Mouse (Mus musculus): ENCODE results near the gene Wnt5a.

Gene Wnt5a

DNA sequence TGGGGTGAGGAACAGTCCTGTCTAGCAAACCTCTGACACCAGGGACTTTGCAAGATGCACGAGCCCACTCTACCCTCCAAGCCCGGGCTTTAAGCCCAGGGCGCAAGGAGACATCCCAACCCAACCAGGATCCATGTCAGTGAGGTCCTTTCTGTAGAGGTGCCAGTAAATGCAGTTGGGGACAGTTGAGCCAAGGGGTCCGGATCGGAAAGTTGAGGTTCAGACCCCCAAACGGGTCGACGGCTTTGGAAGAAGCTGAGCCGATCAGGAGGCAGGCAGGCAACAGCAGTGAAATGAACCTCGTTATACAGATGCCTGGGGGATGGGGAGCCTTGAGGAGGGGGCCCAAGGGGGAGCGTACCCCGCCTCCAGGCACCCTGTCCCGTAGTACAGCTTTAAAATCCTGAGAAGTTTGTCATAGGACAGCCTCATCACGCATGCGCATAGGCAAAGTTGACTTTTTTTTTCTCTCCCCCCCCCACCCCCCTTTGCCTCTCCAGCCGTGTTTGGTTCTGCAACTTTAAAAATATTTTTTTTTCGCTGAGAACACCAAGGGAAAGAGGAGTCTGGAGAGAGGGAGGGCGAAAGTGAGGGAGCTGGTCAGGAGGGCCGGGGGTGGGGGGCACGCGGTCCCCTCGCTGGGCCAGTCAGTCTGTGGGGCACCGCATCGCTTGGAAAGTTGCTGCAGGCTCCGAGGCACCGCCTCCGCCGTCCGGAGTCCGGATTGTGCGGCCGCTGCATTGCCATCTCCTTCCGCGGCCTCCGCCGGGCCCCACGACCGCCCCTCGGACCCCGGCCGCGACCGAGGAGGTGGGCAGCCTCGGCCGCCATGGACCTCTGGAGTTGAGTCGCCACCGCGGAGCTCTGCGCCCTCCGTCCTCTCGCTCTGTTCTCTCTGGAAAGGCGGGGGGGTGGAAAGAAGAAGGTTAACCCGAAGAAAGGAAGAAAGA, at the start of gene Wnt5a:
Gene Wnt5a (plus strand): TSS at position 650 of the 950 bp plus-strand sequence.
- DNase-seq (ENCODE audit: low spot score in 2 of 2), result peak in 1 of 2 experiments; percentile 60

DNA sequence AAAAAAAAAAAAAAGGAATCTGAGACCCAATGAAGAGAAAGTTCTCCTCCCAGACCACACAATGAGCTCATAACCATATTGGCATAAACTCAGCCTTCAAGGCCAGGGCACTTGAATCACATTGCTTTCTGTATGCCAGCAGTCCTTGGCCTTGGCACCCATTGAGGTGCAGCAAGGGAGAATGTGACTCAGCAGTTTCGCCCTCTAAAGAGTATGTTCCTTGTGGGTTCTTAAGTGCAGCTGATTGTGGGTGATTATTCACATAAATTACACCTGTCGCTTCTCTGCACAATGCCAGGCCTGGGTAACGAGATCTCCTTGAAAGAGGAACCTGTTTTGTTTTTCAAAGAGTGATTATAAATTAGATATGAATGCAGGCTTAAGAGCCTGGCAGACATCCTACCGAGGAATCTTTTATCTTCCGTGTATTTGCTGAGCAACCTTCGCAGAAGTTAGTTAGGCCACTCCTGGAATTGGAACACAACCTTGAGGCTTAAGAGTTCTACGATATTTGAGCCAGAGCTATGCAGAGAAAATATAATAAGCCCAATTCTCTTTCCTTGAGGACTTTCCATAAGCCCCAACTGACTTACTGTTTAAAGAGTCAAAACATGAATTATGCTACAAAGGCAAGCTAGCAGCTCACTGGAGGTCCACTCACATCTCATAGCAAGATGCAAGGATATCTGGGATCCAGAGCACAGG, 48.0 kb upstream of the Wnt5a start:
- DNase-seq (ENCODE audit: low spot score in 2 of 2), result no peak

DNA sequence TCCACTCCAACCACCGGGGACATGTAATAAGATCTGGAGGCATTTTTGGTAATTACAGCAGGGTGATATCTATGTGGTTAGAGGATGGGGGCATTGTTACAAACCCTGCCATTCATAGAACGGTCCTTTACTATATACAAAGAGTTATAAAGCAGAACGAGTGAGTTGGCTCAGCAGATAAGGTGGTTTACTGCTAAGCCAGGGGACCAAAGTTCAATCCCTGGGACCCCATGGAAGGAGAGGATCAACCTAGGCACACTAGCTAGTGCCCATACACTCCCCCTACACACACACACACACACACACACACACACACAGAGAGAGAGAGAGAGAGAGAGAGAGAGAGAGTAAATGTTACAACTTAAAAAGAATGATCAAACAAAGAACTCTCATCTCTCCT, 47.1 kb upstream of the Wnt5a start:
- no peak for DNase-seq (ENCODE audit: low spot score in 2 of 2)

DNA sequence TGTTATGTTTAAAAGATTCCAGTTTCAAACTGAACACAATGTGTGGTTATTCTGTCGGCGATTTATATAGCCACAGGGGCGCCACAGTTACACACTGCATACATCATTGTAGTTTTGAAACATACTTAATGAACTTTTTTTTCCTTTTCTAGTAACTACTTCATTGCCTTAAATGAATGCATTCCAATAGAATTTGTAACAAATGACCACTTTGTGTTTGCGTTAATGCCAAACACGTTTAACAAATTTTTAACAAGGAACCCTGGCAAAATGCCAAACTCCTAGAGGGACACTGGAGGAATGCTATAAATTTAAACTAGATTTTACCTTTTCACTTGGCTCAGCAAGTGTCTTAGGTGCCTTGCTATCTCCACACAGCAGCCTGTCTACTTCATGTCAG, 36.6 kb upstream of the Wnt5a start:
- no peak for DNase-seq (ENCODE audit: low spot score in 2 of 2)

DNA sequence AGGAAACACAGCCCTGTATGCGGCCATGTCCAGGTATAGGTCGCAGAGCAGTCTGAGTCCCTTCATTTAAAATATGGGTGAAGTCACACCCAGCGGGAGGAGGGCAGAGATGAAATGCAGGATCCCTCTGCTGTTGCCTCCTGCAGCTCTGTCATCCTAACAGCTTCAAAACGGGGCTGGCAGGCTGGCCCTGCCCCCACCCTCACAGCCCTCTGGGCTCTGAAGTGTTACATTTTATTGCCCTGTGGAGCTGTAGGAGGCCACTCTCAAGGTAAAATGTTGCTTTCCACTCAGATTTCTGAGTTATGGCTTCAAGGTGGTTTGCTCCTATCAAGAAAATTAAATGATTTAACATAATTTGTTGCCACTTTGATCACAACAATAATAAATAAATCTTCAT, 34.9 kb upstream of the Wnt5a start:
- no peak for DNase-seq (ENCODE audit: low spot score in 2 of 2)

DNA sequence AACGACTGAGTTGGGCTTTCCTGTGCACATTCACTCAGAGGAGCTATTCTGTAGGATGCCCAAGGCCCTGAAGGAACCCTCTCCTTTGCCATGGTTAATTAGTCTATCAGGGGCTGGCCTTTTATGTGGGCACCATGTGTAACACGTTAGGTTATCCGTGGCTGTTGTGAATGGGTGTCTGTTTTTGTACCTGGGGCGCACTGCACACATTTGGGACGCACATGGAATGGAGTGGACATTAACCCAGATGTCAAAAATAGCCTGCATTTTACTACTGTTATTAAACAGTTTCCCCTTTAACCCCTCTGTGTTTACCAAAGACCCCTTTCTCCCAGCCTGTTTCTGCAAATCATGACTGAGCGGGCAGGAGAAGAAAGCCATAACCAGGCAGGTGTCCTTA, 34.3 kb upstream of the Wnt5a start:
- no peak for DNase-seq (ENCODE audit: low spot score in 2 of 2)

DNA sequence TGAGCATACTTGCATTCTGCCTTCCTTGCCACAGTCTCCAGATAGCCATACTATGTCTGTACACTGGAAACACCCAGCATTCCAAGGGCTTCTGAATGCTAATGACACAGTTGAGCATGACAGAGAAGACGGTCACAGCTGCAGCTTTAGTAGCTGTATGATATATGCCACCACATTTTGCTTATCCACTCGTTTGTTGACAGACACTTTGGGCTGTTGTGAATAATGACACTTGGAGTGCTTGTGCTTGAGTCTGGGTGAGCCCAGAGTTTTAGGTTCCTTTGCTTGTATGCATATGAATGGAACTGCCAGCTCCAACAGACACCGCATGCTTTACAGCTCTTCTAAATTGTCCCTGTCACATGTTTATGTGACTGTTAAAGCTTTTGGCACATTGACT, 29.5 kb upstream of the Wnt5a start:
- DNase-seq (ENCODE audit: low spot score in 2 of 2), result no peak

DNA sequence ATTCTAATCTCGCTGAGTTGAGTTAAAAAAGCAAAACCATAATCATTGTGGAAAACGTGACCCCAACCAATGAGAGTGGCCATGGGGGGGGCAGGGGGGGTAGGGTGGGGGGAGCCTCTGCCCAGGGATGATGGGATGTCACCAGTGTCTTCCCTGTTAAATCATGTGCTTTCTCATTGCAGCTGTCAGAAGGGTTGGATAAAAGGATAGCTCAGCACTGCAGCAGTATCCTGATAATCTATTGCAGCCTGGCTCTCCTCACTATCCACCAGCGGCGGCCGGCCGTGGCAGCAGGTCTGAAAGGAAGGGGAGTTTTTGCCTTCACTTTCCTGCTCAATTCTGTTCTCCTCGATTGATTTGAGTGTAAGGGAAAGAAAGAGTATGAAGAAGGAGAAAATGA, 29.1 kb upstream of the Wnt5a start:
- DNase-seq (ENCODE audit: low spot score in 2 of 2), result no peak

DNA sequence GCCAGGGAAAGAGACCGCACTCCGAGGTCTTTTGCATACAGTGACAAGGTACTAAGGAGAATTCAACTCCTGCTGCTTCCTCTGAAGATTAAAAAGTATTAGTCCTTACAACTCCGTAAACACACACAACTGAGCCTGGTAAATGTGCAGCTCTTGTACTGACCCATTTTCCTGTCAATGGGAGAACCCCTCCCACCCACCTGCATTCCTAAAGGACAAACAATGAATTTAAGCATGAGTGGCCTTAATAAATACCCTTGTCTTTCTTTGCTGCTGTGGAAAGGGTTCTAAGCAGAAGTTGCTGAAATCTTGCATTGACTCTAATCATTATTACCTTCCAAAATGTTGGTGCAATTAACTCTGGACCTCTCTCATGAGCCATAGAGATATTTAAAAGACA, 27.8 kb upstream of the Wnt5a start:
- no peak for DNase-seq (ENCODE audit: low spot score in 2 of 2)

DNA sequence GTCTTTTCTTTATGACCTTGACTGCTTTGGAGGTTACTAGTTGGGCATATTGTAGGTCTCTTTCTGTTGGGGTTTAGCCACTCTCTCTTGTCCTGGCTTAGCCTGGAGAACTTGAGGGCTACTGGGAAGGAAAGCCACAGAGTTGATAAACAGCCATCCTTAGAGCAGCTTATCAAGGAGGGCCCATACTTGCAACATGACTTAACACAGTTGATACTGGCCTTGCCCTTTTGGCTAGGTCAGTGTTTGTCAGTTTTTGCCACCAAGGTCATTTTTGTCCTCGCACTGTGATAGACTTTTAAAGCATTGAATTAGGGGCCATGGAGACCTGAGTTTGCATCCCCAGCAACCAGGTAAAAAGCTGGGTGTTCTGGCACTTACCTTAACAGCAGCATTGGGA, 23.7 kb upstream of the Wnt5a start:
- no peak for DNase-seq (ENCODE audit: low spot score in 2 of 2)

DNA sequence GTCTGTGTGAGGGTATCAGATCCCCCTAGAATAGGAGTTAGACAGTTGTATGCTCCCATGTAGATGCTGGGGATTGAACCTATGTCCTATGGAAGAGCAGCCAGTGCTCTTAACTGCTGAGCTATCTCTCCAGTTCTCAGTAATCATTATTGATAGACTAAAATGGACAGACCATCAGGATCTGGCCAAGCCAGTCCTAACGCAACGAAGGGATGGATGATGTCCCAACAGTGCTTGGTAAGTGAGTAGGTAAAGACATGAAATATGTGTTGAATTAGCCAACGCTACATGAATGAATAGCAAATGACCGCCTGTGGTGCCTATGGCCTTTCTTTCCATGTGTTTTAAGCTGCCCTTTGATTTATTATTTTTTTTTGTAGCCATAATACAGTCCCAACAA, 10.7 kb upstream of the Wnt5a start:
- no peak for DNase-seq (ENCODE audit: low spot score in 2 of 2)

DNA sequence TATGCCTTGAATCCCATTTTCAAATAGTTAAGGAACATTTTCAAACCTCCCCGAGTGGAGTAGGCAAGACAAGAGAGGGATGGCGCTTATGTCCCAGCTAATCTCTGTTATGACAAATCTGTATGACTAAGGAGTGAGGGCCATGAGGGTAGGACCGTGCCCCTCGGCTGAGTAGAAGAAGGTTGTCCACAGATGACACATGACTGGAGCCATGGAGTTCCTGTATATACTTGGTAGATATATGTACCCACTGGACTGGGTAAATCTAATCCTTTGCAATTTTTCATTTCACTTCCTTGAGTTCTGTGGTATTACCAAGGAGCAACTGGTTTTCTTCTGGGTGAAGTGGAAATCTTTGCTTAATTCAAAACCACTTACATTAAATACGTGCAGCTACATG, 10.3 kb upstream of the Wnt5a start:
- no peak for DNase-seq (ENCODE audit: low spot score in 2 of 2)

DNA sequence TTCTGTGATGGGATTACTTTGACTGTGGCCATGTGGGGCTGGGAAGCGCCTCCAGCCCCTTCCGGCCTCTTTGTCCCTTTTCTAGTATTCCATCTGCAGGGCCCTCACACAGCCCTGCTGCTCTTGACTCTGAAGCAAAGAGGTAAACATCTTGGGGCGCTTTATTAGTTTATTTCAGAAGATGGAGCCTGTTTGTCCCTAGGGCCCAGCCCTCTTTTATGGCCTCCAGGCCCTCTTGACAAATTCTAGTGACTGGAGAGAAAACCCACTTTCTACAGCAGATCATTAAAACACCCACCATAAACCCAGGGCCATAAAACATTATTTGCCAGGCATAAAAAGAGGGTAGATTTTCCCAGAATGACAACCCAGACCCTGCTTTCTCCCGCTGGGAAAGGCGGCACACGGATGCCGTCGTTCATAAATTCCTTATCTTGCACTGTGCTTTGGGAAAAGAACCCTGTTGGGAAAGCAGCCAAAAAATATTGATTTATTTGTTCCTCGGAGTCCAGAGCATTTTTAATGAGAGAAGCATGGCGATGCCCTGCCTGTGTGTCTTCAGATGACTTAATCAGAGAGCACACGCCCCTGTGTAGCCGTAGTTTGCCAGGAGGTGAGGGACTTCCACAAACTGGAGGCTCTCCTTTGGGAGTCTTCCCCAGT, 3.2 kb upstream of the Wnt5a start:
- DNase-seq (ENCODE audit: low spot score in 2 of 2), result no peak

DNA sequence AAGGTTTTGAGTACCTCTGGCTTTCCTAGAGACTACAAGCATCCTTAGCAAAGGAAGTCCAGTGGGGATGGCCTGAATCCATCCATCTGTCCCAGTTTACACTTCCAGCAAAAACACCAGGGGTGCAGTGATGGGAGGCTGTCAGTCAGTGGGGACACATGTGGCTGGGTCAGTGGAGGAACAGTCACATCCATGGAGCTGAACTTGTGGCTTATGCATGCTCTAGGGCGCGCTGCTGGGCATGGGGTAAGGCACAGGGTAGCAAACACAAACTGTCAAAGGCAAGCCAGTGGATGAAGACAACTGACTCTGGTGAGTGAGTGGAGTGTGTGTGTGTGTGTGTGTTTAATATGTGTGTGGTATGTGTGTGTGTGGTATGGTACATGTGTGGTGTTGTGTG, 1.3 kb upstream of the Wnt5a start:
- DNase-seq (ENCODE audit: low spot score in 2 of 2), result no peak

DNA sequence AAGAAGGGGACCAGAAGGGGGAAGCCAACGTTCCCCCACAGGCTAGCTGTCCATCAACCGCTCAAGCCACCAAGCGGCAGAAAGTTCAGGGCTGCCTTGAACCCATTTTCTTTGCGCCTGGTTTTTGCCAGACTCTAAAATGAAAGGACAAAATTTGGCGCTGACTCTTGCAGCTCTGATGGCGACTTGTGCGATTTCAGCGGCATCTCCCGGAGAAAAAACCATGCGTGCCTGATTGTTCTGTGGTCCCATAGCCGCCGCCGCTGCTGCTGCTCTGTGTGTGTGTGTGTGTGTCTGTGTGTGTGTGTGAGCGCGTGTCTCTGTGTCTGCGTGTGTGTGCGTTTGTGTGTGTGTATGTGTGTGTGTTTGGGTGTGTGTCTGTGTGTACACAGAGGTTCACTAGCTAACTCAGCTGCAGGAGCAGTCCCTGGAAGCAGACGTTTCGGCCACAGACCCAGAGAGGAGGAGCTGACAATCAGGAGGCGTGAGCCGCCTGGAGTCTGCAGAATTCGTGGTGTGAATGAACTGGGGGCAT, 568 bp downstream of the Wnt5a start:
- peak in 1 of 2 experiments; percentile 48 for DNase-seq (ENCODE audit: low spot score in 2 of 2)

DNA sequence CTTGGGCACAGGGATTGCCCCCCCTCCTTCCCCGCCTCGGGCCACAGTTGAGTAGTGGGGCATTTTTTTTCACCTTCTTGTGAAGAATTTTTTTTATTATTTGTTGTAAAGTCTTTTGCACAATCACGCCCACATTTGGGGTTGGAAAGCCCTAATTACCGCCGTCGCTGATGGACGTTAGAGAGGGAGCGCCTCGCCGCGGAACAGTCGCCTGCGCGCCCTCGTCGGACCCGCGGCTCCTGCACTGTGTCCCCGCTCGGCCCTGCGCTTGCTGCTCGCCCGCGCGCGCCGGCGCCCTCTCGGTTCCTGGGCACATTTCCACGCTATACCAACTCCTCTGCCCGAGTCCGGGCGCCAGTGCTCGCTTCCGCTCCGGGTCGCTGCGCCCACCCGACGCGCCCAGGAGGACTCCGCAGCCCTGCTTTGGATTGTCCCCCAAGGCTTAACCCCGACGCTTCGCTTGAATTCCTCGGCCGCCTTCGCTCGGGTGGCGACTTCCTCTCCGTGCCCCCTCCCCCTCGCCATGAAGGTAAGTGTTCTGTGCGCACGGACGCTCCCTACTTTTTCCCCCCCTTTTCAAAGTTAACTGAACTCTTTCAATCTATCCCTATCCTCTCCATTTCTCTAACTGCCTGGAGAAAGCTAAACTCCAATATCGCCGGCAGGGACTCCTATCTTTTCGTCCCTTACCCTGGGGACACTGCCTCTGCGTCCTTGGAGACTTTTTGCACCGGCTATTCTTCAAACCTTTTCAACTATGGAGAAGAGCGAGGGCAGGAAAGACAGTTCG, 1.2 kb downstream of the Wnt5a start:
- no peak for DNase-seq (ENCODE audit: low spot score in 2 of 2)

DNA sequence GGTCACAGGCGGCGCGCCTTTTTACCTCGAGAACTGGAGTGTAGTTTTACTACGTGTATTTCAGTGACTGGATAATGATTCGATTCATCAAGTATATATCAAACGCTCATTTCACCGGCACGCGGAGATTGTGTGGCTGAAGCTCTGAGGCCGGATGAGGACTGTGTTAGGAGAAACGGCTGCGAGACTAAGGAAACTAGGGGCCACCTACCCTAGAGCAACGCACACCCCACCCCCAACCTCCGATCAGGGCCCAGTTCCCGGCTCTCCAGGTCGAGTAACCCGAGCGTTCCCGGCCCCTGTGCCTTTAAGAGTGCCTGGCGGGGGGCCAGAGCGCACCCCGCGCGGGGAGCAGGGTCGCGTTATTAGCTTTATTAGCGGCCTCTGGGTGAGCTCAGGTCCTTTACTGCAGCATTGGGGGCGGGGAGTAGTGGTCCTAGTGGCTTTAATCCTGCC, 1.9 kb downstream of the Wnt5a start:
- peak; percentile 57 to 71 for DNase-seq (ENCODE audit: low spot score in 2 of 2)

DNA sequence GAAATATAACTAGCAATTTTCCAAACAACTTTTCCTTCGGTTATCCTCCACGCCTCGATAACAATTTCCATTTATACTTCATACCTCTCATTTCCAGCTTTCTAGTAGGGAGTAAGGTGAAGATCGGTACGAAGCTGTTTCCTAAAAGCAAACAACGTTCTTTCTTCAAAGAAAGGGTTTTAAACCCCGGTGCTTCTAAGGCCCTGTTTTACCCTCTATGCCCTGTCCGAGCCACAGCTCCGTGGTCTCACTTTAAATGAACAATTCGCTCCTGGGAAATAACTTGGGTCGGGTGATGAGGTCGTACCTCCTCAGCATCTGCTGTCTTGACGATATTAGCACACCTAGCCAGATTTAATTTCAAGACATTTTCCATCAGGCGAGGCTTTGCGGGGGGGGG, 2.5 kb downstream of the Wnt5a start:
- DNase-seq (ENCODE audit: low spot score in 2 of 2), result no peak

DNA sequence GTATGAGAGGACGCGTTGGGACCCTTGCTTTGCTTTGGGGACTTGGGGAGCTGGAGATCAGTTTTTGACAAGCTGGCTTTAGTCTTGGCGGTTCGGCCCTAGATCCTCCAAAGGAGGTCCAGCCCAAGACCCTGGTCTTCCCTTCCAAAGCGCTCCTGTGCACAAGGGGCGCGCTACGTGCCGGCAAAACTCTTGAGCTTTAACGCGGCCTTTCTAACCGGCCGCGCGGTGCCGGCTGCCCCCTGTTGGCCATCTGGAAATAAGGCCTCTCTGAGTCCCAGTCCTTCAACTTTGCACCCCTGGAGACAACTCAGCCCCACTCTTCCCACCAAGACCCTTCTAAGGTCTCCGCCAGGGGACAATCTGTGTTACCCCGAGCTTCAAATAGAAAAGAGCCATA, 2.9 kb downstream of the Wnt5a start:
- peak; percentile 68 to 79 for DNase-seq (ENCODE audit: low spot score in 2 of 2)

DNA sequence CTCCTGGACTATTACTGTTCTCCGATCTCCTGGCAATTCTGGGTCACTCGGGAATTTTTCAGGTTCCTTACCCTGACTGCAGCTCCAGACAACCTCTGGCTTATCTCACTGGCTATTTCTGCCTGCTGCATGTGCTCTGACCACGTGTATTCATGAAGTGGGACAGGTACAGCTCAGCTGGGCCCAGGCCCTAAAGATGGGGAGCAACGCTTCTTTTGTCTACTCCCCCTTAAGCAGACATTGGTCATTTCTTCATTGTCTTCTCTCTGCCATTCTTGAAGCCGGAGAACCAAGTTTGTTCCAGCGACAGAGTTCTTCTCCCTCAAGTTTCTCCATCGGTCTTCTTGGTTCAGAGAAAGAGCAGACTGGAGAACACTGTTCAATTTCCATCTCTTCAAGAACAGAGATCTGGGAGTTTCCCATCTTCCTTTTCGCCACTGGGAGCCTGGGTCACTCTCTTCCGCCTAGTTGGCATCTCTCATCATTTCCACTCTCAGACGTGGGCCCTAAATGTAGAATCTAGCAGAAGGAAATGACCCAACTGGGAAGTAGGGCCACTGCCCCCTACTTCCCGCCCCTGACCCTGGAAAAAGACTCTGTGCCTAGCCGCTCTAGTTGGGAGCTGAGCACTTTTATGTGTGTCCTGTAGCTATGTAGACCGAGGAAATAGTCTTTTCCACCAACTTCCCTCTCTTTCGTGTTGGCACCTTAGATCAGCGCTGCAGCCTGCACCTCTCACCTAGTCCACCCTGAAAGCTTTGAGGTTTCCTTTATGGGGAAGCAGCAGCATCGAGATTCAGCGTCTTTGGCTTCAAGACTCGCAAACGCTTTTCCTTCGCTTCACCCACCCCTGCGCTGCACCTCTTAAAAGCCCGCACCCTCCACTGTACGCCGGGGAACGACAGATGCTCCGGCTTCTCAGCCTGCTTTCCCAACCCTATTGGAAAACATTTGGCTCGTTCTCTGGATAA, 4.0 kb downstream of the Wnt5a start:
- DNase-seq (ENCODE audit: low spot score in 2 of 2), result peak in 1 of 2 experiments; percentile 55
